Mouse (Mus musculus) forebrain, embryonic 16.5 days (tissue): Measurements from ENCODE around the gene Bicc1. TPM values are rescaled to one million over a fixed set of nuclear protein-coding genes. Genes with fewer than 3 reads are reported as not detected.

Experiments
- ATAC-seq: fragments of 200-750 bp; cut with Nextera tagmentation; 2 replicates; pipeline ENCODE4 v1.8.0; 2017; ENCODE audit warnings: mild to moderate bottlenecking, moderate library complexity
- H3K27ac ChIP-seq: fragments of 300-500 bp; sonication (generic); 2 replicates; pipeline ENCODE4 v1.5.1; 2014; ENCODE audit warnings: low read length, control low read depth
- H3K27me3 ChIP-seq: fragments of 300-500 bp; sonication (generic); replicated peaks from 2 replicates; pipeline ENCODE4 v1.6.1; 2014; ENCODE audit warnings: low read length; ENCODE audit not compliant: control insufficient read depth, insufficient read depth
- H3K36me3 ChIP-seq: fragments of 300-500 bp; sonication (generic); 2 replicates; pipeline ENCODE4 v1.6.1; 2014; ENCODE audit not compliant: control insufficient read depth, insufficient read depth
- H3K4me1 ChIP-seq: fragments of 300-500 bp; sonication (generic); replicated peaks from 2 replicates; pipeline ENCODE4 v1.6.1; 2014; ENCODE audit warnings: low read length; ENCODE audit not compliant: control insufficient read depth, insufficient read depth
- H3K4me2 ChIP-seq: fragments of 300-500 bp; sonication (generic); 2 replicates; pipeline ENCODE4 v1.6.1; 2014; ENCODE audit warnings: mild to moderate bottlenecking, low read length, control low read depth
- H3K4me3 ChIP-seq: fragments of 300-500 bp; sonication (generic); replicated peaks from 2 replicates; pipeline ENCODE4 v1.5.1; 2014; ENCODE audit warnings: mild to moderate bottlenecking, low read length, control low read depth
- H3K9ac ChIP-seq: fragments of 300-500 bp; sonication (generic); replicated peaks from 2 replicates; pipeline ENCODE4 v1.6.1; 2014; ENCODE audit warnings: low read depth, low read length, control low read depth
- H3K9me3 ChIP-seq: fragments of 300-500 bp; sonication (generic); 2 replicates; pipeline ENCODE4 v1.6.1; 2016; ENCODE audit warnings: low read length; ENCODE audit not compliant: control insufficient read depth
- WGBS: fragments of 180-500 bp; shearing (Covaris S2); extraction: QIAGEN DNeasy Blood & Tissue Kit; methylation state at CpG from one replicate; pipeline ENCODE4 v1.1.7; 2014; 5-methylcytosine and 5-hydroxymethylcytosine counted together
- polyA plus RNA-seq: library from polyadenylated mRNA; unstranded; fragments of >200 nt; fragmentation: Nextera tagmentation; extraction: Ambion mirVana; gene quantifications from 2 replicates; pipeline ENCODE4 v1.2.1, GENCODE M21; 2015

Bicc1 gene
- polyA plus RNA-seq, 1 experiment from 2014 or later = 3.1 TPM

DNA sequence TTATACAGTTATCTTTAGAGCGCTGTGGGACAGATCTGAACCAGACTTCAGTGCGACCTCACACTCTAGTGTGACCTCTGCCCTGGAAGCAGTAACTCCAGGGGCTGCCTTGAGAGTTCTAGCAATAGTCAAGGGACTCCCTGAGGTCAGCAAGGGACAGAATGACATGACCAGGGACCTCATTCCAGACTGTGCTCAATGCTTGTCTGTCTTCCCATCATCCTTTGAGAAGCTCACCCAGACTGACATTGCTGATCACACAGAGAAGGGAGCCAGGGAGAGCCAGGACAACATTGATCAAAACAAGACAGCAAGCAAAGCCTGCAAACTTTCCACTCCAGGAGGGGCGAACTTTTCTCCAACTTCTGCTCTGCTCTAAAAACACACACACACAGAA, 38.7 kb downstream of the Bicc1 start:
- 91% methylated on average over 3 of the region's 3 CpGs for WGBS
- no peak overlapping the region for H3K4me2 ChIP-seq
- no peaks in the 10 kb centered on the region for H3K36me3 ChIP-seq
- no peaks in the 10 kb centered on the region for H3K9me3 ChIP-seq
- no peak overlapping the region for H3K4me3 ChIP-seq
- no peaks in the 10 kb centered on the region for H3K27me3 ChIP-seq
- ATAC-seq = no peak
- H3K9ac ChIP-seq = no peak overlapping the region
- H3K4me1 ChIP-seq = no peaks in the 10 kb centered on the region
- no peak overlapping the region for H3K27ac ChIP-seq

DNA sequence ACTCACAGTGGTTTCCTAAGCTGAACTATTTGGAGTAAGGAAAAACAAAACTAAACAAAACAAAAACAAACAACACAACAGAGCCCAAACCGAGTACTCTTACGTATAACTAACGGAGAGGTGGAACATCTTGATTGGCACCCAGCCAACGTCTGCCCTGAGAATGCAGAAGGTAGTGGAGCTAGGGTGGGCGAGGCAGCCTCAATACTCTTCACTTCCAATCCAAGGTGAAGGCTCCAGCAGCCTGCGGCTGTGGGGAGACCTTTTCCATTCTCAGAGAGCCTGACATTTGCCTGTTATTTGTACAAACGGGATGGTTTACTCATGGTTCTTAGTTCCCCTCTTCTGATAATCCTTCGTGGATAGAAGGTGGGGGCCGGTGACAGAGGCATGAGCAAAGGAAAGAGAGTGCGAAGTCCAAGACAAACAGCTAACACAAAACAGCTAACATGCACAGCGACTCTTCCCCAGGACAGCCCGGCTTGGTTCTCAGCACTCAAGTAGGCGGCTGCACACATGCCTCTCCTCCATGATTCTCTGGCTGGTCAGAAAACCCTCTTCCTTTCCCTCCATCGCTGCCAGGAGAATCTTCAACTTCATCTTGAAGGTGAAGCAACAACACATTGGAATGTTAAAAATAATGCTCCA, 39.3 kb downstream of the Bicc1 start:
- Histone ChIP-seq H3K9me3 (no peaks in the 10 kb centered on the region), H3K27ac (no peak overlapping the region), H3K36me3 (no peaks in the 10 kb centered on the region), H3K4me2 (no peak overlapping the region), H3K27me3 (no peaks in the 10 kb centered on the region), H3K9ac (no peak overlapping the region), H3K4me3 (no peak overlapping the region), H3K4me1 (no peaks in the 10 kb centered on the region)
- WGBS = 79% methylated on average over 14 of the region's 14 CpGs
- no peak for ATAC-seq

DNA sequence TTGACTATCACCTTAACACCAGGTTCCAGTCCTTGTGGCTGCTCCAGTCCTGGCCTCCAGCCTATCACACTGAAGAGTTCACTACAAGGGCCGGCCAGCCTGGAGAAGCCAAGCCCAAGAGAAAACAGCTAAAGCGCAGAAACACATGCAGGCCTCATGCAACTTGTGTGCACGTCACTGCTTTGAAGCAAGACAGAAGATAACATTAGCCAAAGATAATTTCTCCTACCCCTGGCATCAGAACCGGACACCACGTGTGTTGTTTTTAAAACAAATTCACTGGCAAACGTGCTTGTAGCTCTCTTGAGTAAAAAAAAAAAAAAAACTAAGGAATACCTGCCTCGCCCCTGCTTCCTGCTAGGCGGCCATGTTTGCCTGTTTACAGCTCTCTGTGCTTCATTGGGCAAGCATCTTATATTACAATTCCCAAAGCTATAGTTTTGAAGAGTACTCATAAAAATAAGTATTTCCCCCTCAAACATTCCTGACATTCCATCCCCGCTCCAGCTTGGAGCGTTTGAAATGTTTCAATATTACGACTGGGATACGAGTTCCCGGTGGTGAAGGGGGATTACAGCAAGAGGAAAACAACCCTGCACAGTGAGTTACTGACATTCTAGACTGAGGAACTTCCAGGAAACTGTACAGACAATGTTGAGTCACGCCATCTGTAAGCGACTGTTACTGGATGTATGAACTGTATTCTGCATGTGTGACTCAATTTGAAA, 40.2 kb downstream of the Bicc1 start:
- Histone ChIP-seq H3K4me2 (no peak overlapping the region), H3K9ac (no peak overlapping the region), H3K27ac (no peak overlapping the region), H3K4me3 (no peak overlapping the region), H3K36me3 (no peaks in the 10 kb centered on the region), H3K27me3 (no peaks in the 10 kb centered on the region), H3K9me3 (no peaks in the 10 kb centered on the region), H3K4me1 (no peaks in the 10 kb centered on the region)
- no peak for ATAC-seq
- WGBS = 79% methylated on average over 15 of the region's 15 CpGs

DNA sequence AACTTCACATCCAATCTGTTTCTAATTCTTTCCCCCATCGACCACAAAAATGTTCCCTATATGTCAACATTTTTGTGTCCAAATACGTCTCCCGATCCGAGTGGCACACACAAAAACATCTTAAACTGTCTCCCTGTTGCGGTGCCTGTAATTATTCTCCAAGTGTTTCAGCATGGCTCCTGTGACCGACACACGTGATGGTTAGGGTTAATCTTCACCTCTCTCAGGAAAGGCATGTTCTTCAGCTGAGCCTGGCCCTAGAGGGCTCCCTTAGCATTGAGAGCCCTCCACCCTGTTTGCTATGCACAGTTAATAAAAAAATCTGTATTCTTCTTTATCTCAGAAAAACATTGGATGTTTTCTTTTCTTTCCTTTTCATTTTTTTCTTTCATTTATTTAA, 41.7 kb downstream of the Bicc1 start:
- Histone ChIP-seq H3K9ac (no peak overlapping the region), H3K27me3 (no peaks in the 10 kb centered on the region), H3K4me1 (no peaks in the 10 kb centered on the region), H3K9me3 (no peaks in the 10 kb centered on the region), H3K27ac (no peak overlapping the region), H3K4me2 (no peak overlapping the region), H3K4me3 (no peak overlapping the region), H3K36me3 (no peaks in the 10 kb centered on the region)
- no peak for ATAC-seq
- 86% methylated on average over 7 of the region's 7 CpGs for WGBS

DNA sequence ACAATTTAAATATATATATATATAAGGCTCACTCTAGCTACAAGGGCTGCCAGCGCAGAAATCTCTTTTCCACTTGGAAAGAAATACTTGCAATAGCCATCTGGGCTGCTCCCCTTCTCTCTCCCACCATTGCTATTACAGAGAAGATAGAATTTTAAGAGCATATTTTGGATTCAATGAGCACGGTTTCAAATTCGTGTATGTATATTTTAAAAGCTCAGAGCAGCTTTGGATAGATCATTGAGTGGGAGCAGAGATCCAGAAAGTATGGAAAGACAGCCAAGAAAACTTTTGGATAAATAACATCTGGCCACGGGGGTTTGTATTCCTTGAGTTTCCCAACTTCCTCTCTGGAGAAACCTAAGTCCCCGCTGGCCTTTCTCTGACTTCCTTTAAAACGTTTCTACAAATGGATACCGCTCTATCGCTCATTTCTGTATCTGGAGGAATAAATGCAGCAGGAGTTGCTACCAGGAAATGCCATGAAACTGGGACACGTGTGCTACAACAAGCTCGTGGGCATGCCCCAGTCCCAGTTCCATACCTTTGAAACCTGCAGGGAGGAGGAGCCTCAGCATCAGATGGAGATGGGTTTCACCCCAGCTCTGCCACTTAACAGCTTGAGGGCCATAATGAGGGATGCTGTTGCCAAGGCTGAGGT, 45.1 kb downstream of the Bicc1 start:
- Histone ChIP-seq H3K36me3 (no peaks in the 10 kb centered on the region), H3K27ac (no peak overlapping the region), H3K9ac (no peak overlapping the region), H3K4me1 (no peaks in the 10 kb centered on the region), H3K9me3 (no peaks in the 10 kb centered on the region), H3K27me3 (no peaks in the 10 kb centered on the region), H3K4me2 (no peak overlapping the region), H3K4me3 (no peak overlapping the region)
- whole genome bisulfite sequencing = 83% methylated on average over 10 of the region's 10 CpGs
- ATAC-seq = no peak

DNA sequence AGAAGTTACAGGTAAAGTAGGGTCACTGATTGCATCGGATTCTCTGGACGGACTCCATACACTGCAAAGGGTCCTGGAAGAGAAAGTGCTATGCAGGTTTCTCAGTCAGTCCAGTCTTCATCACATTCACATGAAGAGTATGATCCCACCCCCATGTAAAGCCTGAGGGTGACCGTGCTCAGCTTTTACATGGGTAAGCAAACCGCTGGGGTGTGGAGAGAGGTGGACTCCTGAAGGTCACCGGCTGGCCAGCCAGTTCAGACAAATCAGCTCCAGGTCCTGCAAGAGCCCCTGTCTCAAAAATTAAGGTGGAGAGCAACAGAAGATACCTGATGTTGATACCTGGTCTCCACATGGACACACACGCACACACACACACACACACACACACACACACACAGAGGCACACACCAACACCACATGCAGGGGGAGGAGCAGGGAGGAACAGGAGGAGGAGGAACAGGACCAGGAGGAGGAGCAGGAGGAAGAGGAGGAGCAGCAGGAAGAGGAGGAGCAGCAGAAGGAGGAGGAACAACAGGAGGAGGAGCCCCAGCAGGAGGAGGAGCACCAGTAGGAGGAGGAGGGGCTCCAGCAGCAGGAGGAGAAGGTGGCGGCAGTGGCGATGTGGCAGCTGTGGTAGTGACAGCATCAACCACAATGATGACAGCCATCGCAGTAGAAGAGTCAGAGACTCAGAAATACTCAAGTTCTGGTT, 52.9 kb downstream of the Bicc1 start:
- Histone ChIP-seq H3K4me3 (no peak overlapping the region), H3K9ac (no peak overlapping the region), H3K9me3 (no peaks in the 10 kb centered on the region), H3K4me2 (no peak overlapping the region), H3K27ac (no peak overlapping the region), H3K27me3 (no peaks in the 10 kb centered on the region), H3K36me3 (no peaks in the 10 kb centered on the region), H3K4me1 (no peaks in the 10 kb centered on the region)
- 96% methylated on average over 9 of the region's 9 CpGs for WGBS
- ATAC-seq = no peak

DNA sequence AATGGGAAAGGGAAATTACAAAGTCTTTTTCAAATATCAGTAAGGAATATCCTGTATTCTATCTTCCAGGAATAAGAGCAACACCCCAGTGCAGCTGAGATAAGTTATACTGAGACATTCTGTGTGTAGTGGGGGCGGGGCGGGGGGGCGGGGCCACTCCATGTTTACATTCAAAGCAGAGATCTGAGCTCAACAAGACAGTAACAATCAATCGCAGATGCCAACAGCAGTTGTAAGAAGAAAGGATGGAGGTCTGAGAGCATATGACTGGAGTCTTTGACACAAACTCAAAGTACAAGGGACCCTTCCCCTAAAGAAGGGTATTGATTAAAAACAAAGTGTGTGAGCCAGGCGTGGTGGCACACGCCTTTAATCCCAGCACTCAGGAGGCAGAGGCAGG, 54.7 kb downstream of the Bicc1 start:
- H3K4me2 ChIP-seq = no peak overlapping the region
- no peaks in the 10 kb centered on the region for H3K27me3 ChIP-seq
- no peaks in the 10 kb centered on the region for H3K36me3 ChIP-seq
- WGBS = 76% methylated on average over 6 of the region's 6 CpGs
- peaks cover 5% of the 10 kb centered on the region; the same call in 1 of the 2 replicates for H3K4me1 ChIP-seq
- no peak overlapping the region for H3K4me3 ChIP-seq
- no peak for ATAC-seq
- H3K9me3 ChIP-seq = no peaks in the 10 kb centered on the region
- no peak overlapping the region for H3K27ac ChIP-seq
- no peak overlapping the region for H3K9ac ChIP-seq

DNA sequence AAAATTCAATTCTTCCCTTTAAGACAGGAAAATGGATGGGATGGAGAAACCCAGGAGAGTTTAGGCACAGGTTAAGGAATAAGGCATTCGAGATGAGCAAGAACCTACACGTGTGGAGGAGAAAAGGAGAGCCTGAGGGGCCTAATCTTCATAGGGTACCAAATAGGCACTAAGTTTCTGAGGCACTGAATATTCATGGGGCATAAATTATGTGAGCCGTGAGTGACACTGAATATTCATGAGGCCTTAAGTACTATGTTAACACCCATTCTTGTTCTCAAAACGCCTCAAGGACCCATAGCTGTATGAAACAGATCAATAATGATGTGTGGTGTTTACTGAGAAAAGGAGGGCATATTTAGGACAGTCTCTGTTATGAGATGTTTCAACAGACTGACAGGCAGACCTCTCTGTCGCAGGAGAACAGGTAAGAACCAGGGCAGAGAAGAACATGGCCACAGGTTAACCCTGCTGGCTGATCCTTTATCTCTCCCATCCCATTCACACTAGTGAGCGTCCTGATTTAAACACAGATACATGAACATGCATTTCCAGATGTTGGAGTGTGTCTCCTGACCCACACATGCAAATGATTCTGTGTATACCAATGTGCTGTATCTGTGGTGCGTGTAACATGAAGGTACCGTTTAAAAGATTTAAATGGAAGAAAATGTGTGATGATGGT, 58.5 kb downstream of the Bicc1 start:
- Histone ChIP-seq H3K4me1 (peaks cover 5% of the 10 kb centered on the region; the same call in 1 of the 2 replicates), H3K4me3 (no peak overlapping the region), H3K36me3 (no peaks in the 10 kb centered on the region), H3K4me2 (no peak overlapping the region), H3K9ac (no peak overlapping the region), H3K27ac (no peak overlapping the region), H3K27me3 (no peaks in the 10 kb centered on the region), H3K9me3 (no peaks in the 10 kb centered on the region)
- WGBS = 38% methylated on average over 8 of the region's 8 CpGs
- peak; percentile 93 for ATAC-seq
